Mouse (Mus musculus) gastrocnemius, postnatal 14 days (tissue): ENCODE results near the gene Abhd16a. TPM values are rescaled to one million over a fixed set of nuclear protein-coding genes. Genes with fewer than 3 reads are reported as not detected.

Experiments
- DNase-seq: peaks from one replicate; pipeline ENCODE4 v3.0.0; 2021; ENCODE audit warnings: mixed read lengths
- intact Hi-C: fragments of 180-260 bp; cut with DNase I; formaldehyde crosslinking; loops from one replicate; pipeline ENCODE4 v1.15.1; 2025; ENCODE audit warnings: low total_unique reads
- long read RNA-seq, 2 experiments: library from polyadenylated mRNA; stranded (forward); transcript quantifications; one replicate each; pipeline ENCODE4 v2.0.0; 2021
- total RNA-seq, 2 experiments: library from RNA; stranded (reverse); gene quantifications; 2 replicates each; pipeline ENCODE4 v1.2.3; 2021

Gene Abhd16a
- total RNA-seq: 10 to 100 TPM; 52.8 to 58.5 TPM
- long read RNA-seq, experiment 1, transcript Abhd16a-201 (20 exons, 1,945 nt): major isoform, 83 of 111 reads
- long read RNA-seq, experiment 1, partial matches to known transcripts: 19 of 111 reads
- long read RNA-seq, experiment 1, other reads (novel, unspliced or antisense): 9 of 111 reads
- long read RNA-seq, experiment 2, transcript Abhd16a-201 (20 exons, 1,945 nt): major isoform, 77 of 103 reads
- long read RNA-seq, experiment 2, partial matches to known transcripts: 23 of 103 reads
- long read RNA-seq, experiment 2, other reads (novel, unspliced or antisense): 3 of 103 reads

- intact Hi-C loops: no loop called here
- DNase-seq: peak; percentile 96
Measured at GRCm38 (mm10) chr17:35088825-35089644, at the start of gene Abhd16a. Gene Abhd16a, plus strand, starts transcription at chr17:35089263.

GRCm38 (mm10) chr17:35043794-35044193 is 45.3 kb upstream of the Abhd16a start:
- no peak for DNase-seq
- intact Hi-C loops: no loop called here

GRCm38 (mm10) chr17:35044904-35045806 is 43.9 kb upstream of the Abhd16a start:
- intact Hi-C loops: no loop called here
- no peak for DNase-seq

GRCm38 (mm10) chr17:35045807-35046680 is 43.0 kb upstream of the Abhd16a start:
- intact Hi-C loops: no loop called here
- no peak for DNase-seq

- intact Hi-C loops: no loop called here
- DNase-seq: peak; percentile 96
Measured at GRCm38 (mm10) chr17:35046681-35047455, 42.2 kb upstream of the Abhd16a start, which contains the start of gene Msh5. Gene Msh5, minus strand, starts transcription at chr17:35046745.

GRCm38 (mm10) chr17:35047688-35048087 is 41.4 kb upstream of the Abhd16a start:
- DNase-seq: no peak
- intact Hi-C loops: no loop called here

- intact Hi-C loops: no loop called here
- DNase-seq: no peak
Measured at GRCm38 (mm10) chr17:35048149-35048931, 40.7 kb upstream of the Abhd16a start.

GRCm38 (mm10) chr17:35048932-35049440 is 40.1 kb upstream of the Abhd16a start:
- intact Hi-C loops: no loop called here
- DNase-seq: no peak

GRCm38 (mm10) chr17:35049561-35050016 is 39.5 kb upstream of the Abhd16a start, which contains the start of gene Clic1:
Gene Clic1, plus strand, starts transcription at chr17:35049966.
- DNase-seq: peak; percentile 70
- intact Hi-C loops: no loop called here

GRCm38 (mm10) chr17:35050126-35050750 is 38.8 kb upstream of the Abhd16a start:
- peak; percentile 83 for DNase-seq
- intact Hi-C loops: no loop called here

- intact Hi-C loops: no loop called here
Measured at GRCm38 (mm10) chr17:35051156-35052086, 37.6 kb upstream of the Abhd16a start.

GRCm38 (mm10) chr17:35052271-35052798 is 36.7 kb upstream of the Abhd16a start:
- DNase-seq: no peak

More at GRCm38 (mm10) chr17:35051156-35052086, 37.6 kb upstream of the Abhd16a start:
- DNase-seq: peak; percentile 63

GRCm38 (mm10) chr17:35055691-35056495 is 33.2 kb upstream of the Abhd16a start:
- DNase-seq: no peak
- intact Hi-C loops: no loop called here

More at GRCm38 (mm10) chr17:35052271-35052798, 36.7 kb upstream of the Abhd16a start:
- intact Hi-C loops: no loop called here

- no peak for DNase-seq
Measured at GRCm38 (mm10) chr17:35057090-35057489, 32.0 kb upstream of the Abhd16a start.

More at GRCm38 (mm10) chr17:35057090-35057489, 32.0 kb upstream of the Abhd16a start:
- intact Hi-C loops: no loop called here
